ENCODE assay signal across 22 mouse cellular contexts in the genomic region with DNA sequence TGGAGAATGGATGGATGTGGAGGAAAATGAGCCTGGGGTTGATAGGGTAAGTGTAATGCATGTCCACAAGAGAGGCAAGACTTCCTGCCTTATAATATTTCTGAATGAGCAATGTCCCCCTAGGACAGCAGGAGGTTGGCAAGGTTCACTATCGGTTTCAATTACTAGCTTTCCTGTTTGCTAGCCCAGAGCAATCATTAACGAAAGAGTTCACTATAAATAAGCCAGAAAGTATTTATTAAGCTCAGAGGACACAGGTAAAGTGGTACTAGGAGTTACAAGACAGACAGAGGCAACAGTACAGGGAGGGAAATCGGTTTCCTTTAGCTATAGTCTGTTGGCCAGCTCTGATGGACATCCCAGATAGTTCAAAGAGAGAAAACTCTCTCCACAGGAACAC.
DNase-seq lines count a peak whose midpoint lies in the region; ATAC-seq and TF ChIP-seq lines count a peak whose summit lies in the region.
"Had no signal": no experiment of that assay in that cellular context is flagged by ENCODE, and none has a peak within 500 bp of the region (broad histone marks: within the 10 kb centered on the region; RNA-seq: fewer than 3 reads in every experiment).

No protein-coding gene starts in this region.

- peak; percentile 49; the same call in 1 of the 2 replicates for ATAC-seq in kidney, embryonic 16.5 days (ENCODE audit: low FRiP score, low TSS enrichment)
- no peak for ATAC-seq in midbrain, embryonic 11.5 days (ENCODE audit: low FRiP score)
- ATAC-seq in midbrain, embryonic 13.5 days = no peak
- ATAC-seq in forebrain, embryonic 14.5 days = no peak
- ATAC-seq: forebrain, embryonic 15.5 days had no signal

- no peaks in the 10 kb centered on the region for H3K9me3 ChIP-seq in kidney, embryonic 16.5 days (ENCODE audit: low read length)
- no peaks in the 10 kb centered on the region for H3K9me3 ChIP-seq in midbrain, embryonic 11.5 days (ENCODE audit: control insufficient read depth, low read length)
- H3K9me3 ChIP-seq in midbrain, embryonic 13.5 days = no peaks in the 10 kb centered on the region
- H3K9me3 ChIP-seq in forebrain, embryonic 14.5 days (replicated peaks; ENCODE audit: control insufficient read depth, low read length) = no peaks in the 10 kb centered on the region
- H3K9me3 ChIP-seq: embryonic facial prominence, embryonic 13.5 days; embryonic facial prominence, embryonic 15.5 days; forebrain, embryonic 10.5 days; forebrain, embryonic 12.5 days; forebrain, embryonic 15.5 days had no signal

- no peak overlapping the region for H3K27ac ChIP-seq in kidney, adult 2 months (ENCODE audit: insufficient read depth, low read depth, low read length)
- H3K27ac ChIP-seq in kidney, embryonic 16.5 days (ENCODE audit: low read length) = no peak overlapping the region
- H3K27ac ChIP-seq in midbrain, embryonic 11.5 days (ENCODE audit: low read depth, low read length) = no peak overlapping the region
- H3K27ac ChIP-seq in midbrain, embryonic 13.5 days = no peak overlapping the region
- no peak overlapping the region for H3K27ac ChIP-seq in forebrain, embryonic 14.5 days (ENCODE audit: low read depth, low read length)
- H3K27ac ChIP-seq: embryonic facial prominence, embryonic 13.5 days; embryonic facial prominence, embryonic 15.5 days; forebrain, embryonic 10.5 days; forebrain, embryonic 12.5 days; forebrain, embryonic 15.5 days had no signal

- no peak overlapping the region for H3K9ac ChIP-seq in kidney, embryonic 16.5 days (replicated peaks; ENCODE audit: low read length)
- H3K9ac ChIP-seq in midbrain, embryonic 11.5 days (ENCODE audit: low read length) = no peak overlapping the region
- H3K9ac ChIP-seq in midbrain, embryonic 13.5 days (replicated peaks) = no peak overlapping the region
- no peak overlapping the region for H3K9ac ChIP-seq in forebrain, embryonic 14.5 days (ENCODE audit: low read length)
- H3K9ac ChIP-seq: embryonic facial prominence, embryonic 13.5 days; embryonic facial prominence, embryonic 15.5 days; forebrain, embryonic 12.5 days; forebrain, embryonic 15.5 days had no signal

- no peak overlapping the region for H3K4me3 ChIP-seq in kidney, adult 2 months (ENCODE audit: insufficient read depth, low read depth, low read length)
- no peak overlapping the region for H3K4me3 ChIP-seq in kidney, embryonic 16.5 days (ENCODE audit: low read length)
- no peak overlapping the region for H3K4me3 ChIP-seq in midbrain, embryonic 11.5 days (ENCODE audit: low read depth, low read length)
- no peak overlapping the region for H3K4me3 ChIP-seq in midbrain, embryonic 13.5 days (replicated peaks)
- H3K4me3 ChIP-seq in forebrain, embryonic 14.5 days (ENCODE audit: low read depth, low read length) = no peak overlapping the region
- H3K4me3 ChIP-seq: embryonic facial prominence, embryonic 13.5 days; embryonic facial prominence, embryonic 15.5 days; erythroblast, embryonic 14.5 days; forebrain, embryonic 10.5 days; forebrain, embryonic 12.5 days; forebrain, embryonic 15.5 days had no signal

- peaks cover 4% of the 10 kb centered on the region for H3K4me1 ChIP-seq in kidney, adult 2 months (ENCODE audit: control insufficient read depth, insufficient read depth, low read length)
- H3K4me1 ChIP-seq in kidney, embryonic 16.5 days (ENCODE audit: insufficient read depth, low read length) = peaks cover 7% of the 10 kb centered on the region; the same call in 1 of the 2 replicates
- no peaks in the 10 kb centered on the region for H3K4me1 ChIP-seq in midbrain, embryonic 11.5 days (ENCODE audit: control insufficient read depth, insufficient read depth, low read length)
- H3K4me1 ChIP-seq in midbrain, embryonic 13.5 days (replicated peaks) = no peaks in the 10 kb centered on the region
- no peaks in the 10 kb centered on the region for H3K4me1 ChIP-seq in forebrain, embryonic 14.5 days (ENCODE audit: control insufficient read depth, insufficient read depth, low read length)
- H3K4me1 ChIP-seq: embryonic facial prominence, embryonic 13.5 days; embryonic facial prominence, embryonic 15.5 days; forebrain, embryonic 10.5 days; forebrain, embryonic 12.5 days; forebrain, embryonic 15.5 days had no signal

- WGBS in kidney, adult 2 months = 16% methylated on average over 3 of the region's 3 CpGs
- WGBS in kidney, embryonic 16.5 days = 37% methylated on average over 3 of the region's 3 CpGs
- 82% methylated on average over 3 of the region's 3 CpGs for WGBS in midbrain, embryonic 11.5 days
- 86% methylated on average over 3 of the region's 3 CpGs for WGBS in midbrain, embryonic 13.5 days
- 88% methylated on average over 3 of the region's 3 CpGs for WGBS in forebrain, embryonic 14.5 days

- TF ChIP-seq POLR2A in kidney, adult 2 months (IDR thresholded peaks at IDR 0.05; ENCODE audit: low read depth, low read length) = no peak

- no peak overlapping the region for H3K4me2 ChIP-seq in kidney, embryonic 16.5 days (replicated peaks; ENCODE audit: low read depth, low read length)
- H3K4me2 ChIP-seq in midbrain, embryonic 11.5 days = no peak overlapping the region
- H3K4me2 ChIP-seq in midbrain, embryonic 13.5 days (replicated peaks) = no peak overlapping the region
- H3K4me2 ChIP-seq in forebrain, embryonic 14.5 days (ENCODE audit: low read length) = no peak overlapping the region
- H3K4me2 ChIP-seq: embryonic facial prominence, embryonic 13.5 days; embryonic facial prominence, embryonic 15.5 days; forebrain, embryonic 12.5 days; forebrain, embryonic 15.5 days had no signal

- H3K27me3 ChIP-seq in kidney, adult 2 months (replicated peaks; ENCODE audit: control insufficient read depth, insufficient read depth, low read length) = no peaks in the 10 kb centered on the region
- H3K27me3 ChIP-seq in kidney, embryonic 16.5 days (ENCODE audit: insufficient read depth, low read length) = no peaks in the 10 kb centered on the region
- no peaks in the 10 kb centered on the region for H3K27me3 ChIP-seq in midbrain, embryonic 11.5 days (ENCODE audit: control insufficient read depth, insufficient read depth, low read length)
- H3K27me3 ChIP-seq in midbrain, embryonic 13.5 days = no peaks in the 10 kb centered on the region
- H3K27me3 ChIP-seq in forebrain, embryonic 14.5 days (replicated peaks; ENCODE audit: control insufficient read depth, insufficient read depth, low read length) = no peaks in the 10 kb centered on the region
- H3K27me3 ChIP-seq: embryonic facial prominence, embryonic 13.5 days; embryonic facial prominence, embryonic 15.5 days; forebrain, embryonic 12.5 days; forebrain, embryonic 15.5 days had no signal

- peak; percentile 59 for DNase-seq in kidney, adult 2 months
- DNase-seq in kidney, postnatal 25 days = no peak
- DNase-seq in kidney, postnatal 4 days = no peak
- DNase-seq in midbrain, embryonic 11.5 days (ENCODE audit: low spot score, missing footprints) = peak; percentile 66
- DNase-seq in forebrain, embryonic 14.5 days (ENCODE audit: low spot score) = no peak
- DNase-seq: adrenal gland, adult 2 months; adrenal gland, postnatal 10 days; adrenal gland, postnatal 25 days; cerebellum, adult 11 months; cerebellum, adult 18-20 months; cerebellum, adult 8-10 months; cerebellum, adult 9-11 months; cerebellum, postnatal 14 days; cerebellum, postnatal 36 days had no signal

- no peak for TF ChIP-seq CTCF in kidney, adult 2 months (conservative IDR thresholded peaks at IDR 0.05; ENCODE audit: insufficient read depth, insufficient read length, low read depth, low read length)

- H3K36me3 ChIP-seq in kidney, adult 2 months (ENCODE audit: control insufficient read depth, insufficient read depth, low read length) = no peaks in the 10 kb centered on the region
- H3K36me3 ChIP-seq in kidney, embryonic 16.5 days (ENCODE audit: insufficient read depth, low read length) = no peaks in the 10 kb centered on the region
- H3K36me3 ChIP-seq in midbrain, embryonic 11.5 days (ENCODE audit: control insufficient read depth, insufficient read depth, low read length) = no peaks in the 10 kb centered on the region
- H3K36me3 ChIP-seq in midbrain, embryonic 13.5 days = peaks cover 21% of the 10 kb centered on the region
- H3K36me3 ChIP-seq in forebrain, embryonic 14.5 days (ENCODE audit: control insufficient read depth, insufficient read depth, low read length) = no peaks in the 10 kb centered on the region
- H3K36me3 ChIP-seq: embryonic facial prominence, embryonic 13.5 days; embryonic facial prominence, embryonic 15.5 days; forebrain, embryonic 10.5 days; forebrain, embryonic 12.5 days had no signal

Comparison
In these comparisons a context has a peak if more than half of its experiments do, and no peak if none do; other contexts are left out.
1. DNase-seq: peak in kidney, adult 2 months (single experiment) and midbrain, embryonic 11.5 days (single experiment); none in kidney, postnatal 25 days (0 of 2), kidney, postnatal 4 days (0 of 2) and forebrain, embryonic 14.5 days (single experiment).